Mouse (Mus musculus): ENCODE results near the gene Lmcd1.

- TF ChIP-seq CTCF (IDR thresholded peaks at IDR 0.05 in 2 of 3, conservative IDR thresholded peaks at IDR 0.05 in 1 of 3; ENCODE audit: control insufficient read depth in 1 of 3, insufficient read depth in 1 of 3, low read depth in 2 of 3, low read length in 3 of 3, poor library complexity in 1 of 3, severe bottlenecking in 1 of 3), result no peak
- no peak for TF ChIP-seq SMC3 (IDR thresholded peaks at IDR 0.05; ENCODE audit: low read depth, low read length)
- no peak for TF ChIP-seq EP300 (IDR thresholded peaks at IDR 0.05; ENCODE audit: low read depth in 1 of 2, low read length in 2 of 2)
- TF ChIP-seq E2F4 (IDR thresholded peaks at IDR 0.05; ENCODE audit: borderline replicate concordance, low read depth, low read length), result no peak
- no peak for TF ChIP-seq USF2 (IDR thresholded peaks at IDR 0.05; ENCODE audit: borderline replicate concordance in 1 of 2, insufficient read depth in 1 of 2, low read depth in 1 of 2, low read length in 2 of 2)
- TF ChIP-seq POLR2AphosphoS2 (IDR thresholded peaks at IDR 0.05; ENCODE audit: low read length), result no peak
- TF ChIP-seq MYC (IDR thresholded peaks at IDR 0.05; ENCODE audit: low read depth, low read length), result no peak
- no peak for TF ChIP-seq POLR2AphosphoS5 (IDR thresholded peaks at IDR 0.05; ENCODE audit: borderline replicate concordance, low read depth, low read length)
- no peak for TF ChIP-seq POLR2A (IDR thresholded peaks at IDR 0.05; ENCODE audit: control insufficient read depth in 1 of 2, insufficient read depth in 1 of 2, low read depth in 1 of 2, low read length in 2 of 2, poor library complexity in 1 of 2)
- TF ChIP-seq HCFC1 (IDR thresholded peaks at IDR 0.05; ENCODE audit: low read depth, low read length), result no peak
- no peak for TF ChIP-seq BHLHE40 (IDR thresholded peaks at IDR 0.05; ENCODE audit: borderline replicate concordance, low read depth, low read length)
- TF ChIP-seq MEF2A (IDR thresholded peaks at IDR 0.05; ENCODE audit: extremely low read depth, insufficient replicate concordance, low read depth, low read length, poor library complexity, severe bottlenecking), result no peak
- TF ChIP-seq ELF1 (IDR thresholded peaks at IDR 0.05; ENCODE audit: low read depth, low read length), result no peak
- no peak for TF ChIP-seq MAX (IDR thresholded peaks at IDR 0.05; ENCODE audit: low read length)
Measured at GRCm38 (mm10) chr6:112266631-112267030, 6.9 kb upstream of the Lmcd1 start.

Data from MEL (cell line).